Mouse (Mus musculus): ENCODE results near the gene H3f3a.

Gene H3f3a

DNA sequence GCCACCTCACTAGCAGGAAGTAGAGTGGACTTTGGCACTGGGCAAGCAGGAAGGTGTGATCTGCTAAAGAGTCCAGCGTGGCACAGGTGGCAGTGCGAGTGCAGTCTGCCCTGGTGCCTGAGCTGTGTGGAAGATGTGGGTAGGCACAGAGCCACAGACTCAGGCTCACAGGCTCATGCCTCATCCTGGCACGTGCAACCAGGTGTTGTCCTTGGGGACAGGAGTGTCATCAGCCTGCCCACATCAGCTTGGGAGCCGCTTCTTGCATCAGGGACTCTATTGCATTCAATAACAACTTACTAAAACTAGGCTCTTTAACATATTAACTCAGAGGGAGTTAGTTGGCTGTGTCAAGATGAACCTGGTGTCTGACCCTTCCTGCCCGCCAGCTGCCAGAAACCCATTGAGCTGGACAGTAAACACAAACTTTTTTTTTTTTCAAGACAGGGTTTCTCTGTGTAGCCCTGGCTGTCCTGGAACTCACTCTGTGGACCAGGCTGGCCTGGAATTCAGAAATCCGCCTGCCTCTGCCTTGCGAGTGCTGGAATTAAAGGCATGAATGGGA lies 55.7 kb downstream of the H3f3a start:
- DNase-seq (ENCODE audit: low read depth) = no peak

DNA sequence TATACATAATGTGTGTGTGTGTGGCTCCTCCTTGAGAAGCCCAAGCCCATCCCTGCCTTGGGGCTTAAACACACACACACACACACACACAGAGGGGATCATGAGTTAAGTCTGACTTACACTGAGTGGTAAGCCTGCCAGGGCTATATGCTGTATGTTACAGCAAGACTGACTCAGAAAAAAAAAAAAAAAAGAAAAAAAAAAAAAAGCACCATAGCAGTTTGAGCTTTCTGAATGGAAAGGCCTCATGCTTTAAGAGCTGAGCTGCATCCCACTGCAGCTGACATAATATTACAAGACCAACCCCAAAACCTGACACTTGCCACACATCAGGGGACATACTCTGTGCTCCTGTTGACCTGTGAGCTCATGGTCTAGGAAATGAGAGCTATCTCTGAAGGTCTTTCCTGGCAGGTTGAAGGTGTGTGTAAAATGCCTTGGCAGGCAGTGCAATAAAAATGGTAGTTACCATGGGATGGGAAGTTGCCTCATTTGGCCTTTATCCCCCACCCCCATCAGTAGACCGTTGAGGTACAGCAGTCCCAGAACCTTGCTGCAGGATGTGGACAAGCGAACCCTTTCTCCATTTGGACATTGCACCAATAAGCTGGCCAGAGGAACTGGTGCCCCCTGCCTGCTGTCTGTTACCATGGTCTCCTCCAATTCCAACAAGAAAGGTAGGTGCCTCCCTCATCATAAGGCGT lies 56.3 kb downstream of the H3f3a start:
- peak; percentile 22 for DNase-seq (ENCODE audit: low read depth)

DNA sequence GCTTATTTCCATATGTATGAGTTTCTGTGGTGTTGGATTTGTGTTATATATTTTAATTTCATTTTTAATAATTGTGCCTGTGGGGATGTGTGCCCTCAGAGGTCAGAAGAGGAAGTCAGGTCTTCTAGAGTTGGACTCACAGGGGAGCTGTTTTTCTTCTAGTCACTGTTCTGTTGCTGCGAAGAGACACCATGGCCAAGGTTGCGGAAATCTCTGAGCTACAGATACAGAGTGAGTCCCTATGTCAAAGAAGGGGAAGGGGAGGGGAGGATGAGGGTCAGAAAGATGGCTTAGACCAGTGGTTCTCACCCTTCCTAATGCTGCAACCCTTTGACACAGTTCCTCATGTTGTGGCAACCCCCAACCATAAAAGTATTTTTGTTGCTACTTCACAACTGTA lies 57.0 kb downstream of the H3f3a start:
- DNase-seq (ENCODE audit: low read depth) = no peak

DNA sequence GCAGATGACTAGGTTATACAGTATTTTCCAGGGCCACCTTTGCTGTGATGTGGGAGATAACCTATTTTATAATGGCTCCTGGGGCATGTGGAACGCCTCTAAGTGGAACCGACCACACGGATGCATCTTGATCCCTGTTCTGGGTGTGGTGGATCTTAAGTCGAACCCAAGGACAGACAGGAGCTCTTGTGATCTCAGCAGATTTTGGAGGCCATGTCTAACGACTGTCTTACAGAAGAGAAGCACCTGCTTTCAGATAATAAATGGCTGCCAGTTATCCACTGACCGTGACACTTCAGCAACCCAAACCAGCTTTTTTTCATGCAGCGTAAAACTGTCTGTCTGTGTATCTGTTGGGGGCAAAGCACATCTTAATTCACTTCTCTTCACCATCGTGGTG lies 59.4 kb downstream of the H3f3a start:
- DNase-seq (ENCODE audit: low read depth) = no peak

DNA sequence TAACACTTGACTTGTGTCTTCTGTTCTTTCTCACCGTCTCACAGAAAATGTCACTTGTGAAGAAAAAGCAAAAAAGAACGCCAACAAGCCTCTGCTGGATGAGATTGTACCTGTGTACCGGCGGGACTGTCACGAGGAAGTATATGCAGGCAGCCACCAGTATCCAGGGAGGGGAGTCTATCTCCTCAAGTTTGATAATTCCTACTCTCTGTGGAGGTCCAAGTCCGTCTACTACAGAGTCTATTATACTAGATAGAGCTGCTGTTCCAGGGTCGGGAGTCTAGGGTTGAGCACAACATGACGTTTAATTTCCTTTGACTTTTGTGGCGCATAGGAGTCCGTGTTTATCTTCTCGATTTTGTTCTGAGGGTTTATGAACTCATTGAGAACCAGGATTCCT lies 61.6 kb downstream of the H3f3a start:
- DNase-seq (ENCODE audit: low read depth) = no peak
